Mouse (Mus musculus) bone marrow, adult 2 months (tissue): Measurements from ENCODE around the gene Arfgef2.

Source experiments
- CTCF ChIP-seq: fragments of 200-500 bp; IDR thresholded peaks from 2 replicates; pipeline ENCODE4 v1.5.1; 2011; ENCODE audit warnings: low read length, control low read depth; ENCODE audit not compliant: control insufficient read depth, insufficient read depth
- POLR2A ChIP-seq: fragments of 200-500 bp; IDR thresholded peaks from 2 replicates; pipeline ENCODE4 v1.6.1; 2011; ENCODE audit warnings: low read depth, mild to moderate bottlenecking, control low read depth, low read length, borderline replicate concordance; ENCODE audit not compliant: control insufficient read depth

DNA sequence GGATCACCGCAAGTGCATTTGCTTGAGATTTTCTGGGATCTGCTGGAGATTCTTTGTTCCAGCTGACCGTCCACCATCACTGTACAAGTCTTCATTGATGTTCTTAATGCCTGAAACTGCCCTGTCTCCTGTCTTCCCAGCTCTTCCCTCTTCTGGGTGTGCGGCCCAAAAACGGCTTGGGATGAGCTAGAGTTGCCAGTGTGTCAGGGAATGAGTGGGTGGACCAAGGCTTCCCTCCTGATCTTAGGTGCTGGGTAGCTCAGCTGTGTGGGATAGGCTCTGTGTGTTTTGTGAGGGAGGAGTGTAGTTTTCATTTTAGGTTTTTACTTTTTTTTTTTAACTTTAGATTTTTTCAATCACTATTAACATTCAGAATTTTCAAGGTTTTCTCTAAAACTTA is 29.4 kb downstream of the Arfgef2 start:
- TF ChIP-seq CTCF (no peak), POLR2A (no peak)
